Mouse (Mus musculus) cerebellum, adult 2 months (tissue): Measurements from ENCODE around the gene Dpy19l3. TPM values are rescaled to one million over a fixed set of nuclear protein-coding genes. Genes with fewer than 3 reads are reported as not detected.

Source experiments
- DNase-seq, 2 experiments: peaks; one replicate each; pipeline ENCODE4 v3.0.0; 2021
- H3K27ac ChIP-seq: fragments of 200-500 bp; 2 replicates; pipeline ENCODE4 v1.5.1; 2012; ENCODE audit warnings: low read length, control low read depth, inconsistent platforms; ENCODE audit not compliant: insufficient read depth
- H3K27me3 ChIP-seq: fragments of 200-500 bp; 2 replicates; pipeline ENCODE4 v1.6.1; 2012; ENCODE audit warnings: inconsistent platforms, mild to moderate bottlenecking, low read length, moderate library complexity; ENCODE audit not compliant: control insufficient read depth, insufficient read depth
- H3K4me1 ChIP-seq: fragments of 200-500 bp; 2 replicates; pipeline ENCODE4 v1.6.1; 2011; ENCODE audit warnings: low read length; ENCODE audit not compliant: control insufficient read depth, insufficient read depth
- H3K4me3 ChIP-seq: fragments of 200-500 bp; replicated peaks from 2 replicates; pipeline ENCODE3; 2011; ENCODE audit warnings: mild to moderate bottlenecking, low read depth, low read length, control low read depth; ENCODE audit not compliant: insufficient read depth
- CTCF ChIP-seq: fragments of 200-500 bp; IDR thresholded peaks from 2 replicates; pipeline ENCODE4 v1.5.1; 2011; ENCODE audit warnings: low read depth, mild to moderate bottlenecking, control low read depth, low read length, moderate library complexity, borderline replicate concordance; ENCODE audit not compliant: insufficient read depth
- POLR2A ChIP-seq: fragments of 200-500 bp; IDR thresholded peaks from 2 replicates; pipeline ENCODE4 v1.6.1; 2011; ENCODE audit warnings: low read length, control low read depth, borderline replicate concordance; ENCODE audit not compliant: insufficient read depth
- WGBS: fragments of 180-500 bp; shearing (Covaris S2); methylation state at CpG from one replicate; pipeline ENCODE4 v1.1.7; 2018; 5-methylcytosine and 5-hydroxymethylcytosine counted together
- polyA plus RNA-seq: library from polyadenylated mRNA; depleted of rRNA; stranded (reverse); fragments of >200 nt; gene quantifications from 2 replicates; pipeline ENCODE4 v1.2.3, GENCODE M21; 2012

Dpy19l3 gene
- polyA plus RNA-seq, 1 experiment, result 25.5 TPM

DNA sequence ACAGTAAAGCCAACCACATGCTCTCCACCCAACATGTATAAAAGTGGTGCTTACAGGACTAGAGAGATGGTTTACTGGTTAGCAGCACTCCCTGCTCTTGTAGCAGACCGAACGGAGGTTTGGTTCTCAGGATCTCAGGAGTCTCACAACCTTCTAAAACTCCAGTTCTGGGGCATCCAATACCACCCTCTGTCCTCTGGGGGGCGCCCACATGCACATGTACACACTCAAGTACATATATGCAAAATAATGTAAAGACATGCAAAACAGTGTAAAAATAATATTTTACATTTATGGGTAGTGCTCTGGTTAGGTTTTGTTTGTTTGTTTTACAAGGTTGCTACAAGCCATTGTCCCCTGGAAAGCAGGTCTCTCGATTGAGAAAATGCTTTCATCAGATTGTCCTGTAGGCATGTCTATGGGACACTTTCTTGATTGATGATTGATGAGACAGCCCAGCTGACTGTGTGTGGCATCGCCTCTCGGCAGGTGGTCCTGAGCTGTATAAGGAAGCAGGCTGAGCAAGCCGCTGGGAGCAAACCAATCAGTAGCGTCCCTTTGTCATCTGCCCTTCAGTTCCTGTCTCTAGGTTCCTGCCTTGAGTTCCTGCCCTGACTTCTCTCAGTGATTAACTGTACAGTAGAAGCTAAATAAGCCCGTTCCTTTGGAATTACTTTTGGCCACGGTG is 102.5 kb downstream of the Dpy19l3 start:
- no peak for TF ChIP-seq CTCF
- no peak for TF ChIP-seq POLR2A
- no peaks in the 10 kb centered on the region for H3K4me1 ChIP-seq
- DNase-seq, result no peak
- H3K27ac ChIP-seq, result no peak overlapping the region
- no peak overlapping the region for H3K4me3 ChIP-seq
- no peaks in the 10 kb centered on the region for H3K27me3 ChIP-seq
- WGBS, result 81% methylated on average over 10 of the region's 10 CpGs

DNA sequence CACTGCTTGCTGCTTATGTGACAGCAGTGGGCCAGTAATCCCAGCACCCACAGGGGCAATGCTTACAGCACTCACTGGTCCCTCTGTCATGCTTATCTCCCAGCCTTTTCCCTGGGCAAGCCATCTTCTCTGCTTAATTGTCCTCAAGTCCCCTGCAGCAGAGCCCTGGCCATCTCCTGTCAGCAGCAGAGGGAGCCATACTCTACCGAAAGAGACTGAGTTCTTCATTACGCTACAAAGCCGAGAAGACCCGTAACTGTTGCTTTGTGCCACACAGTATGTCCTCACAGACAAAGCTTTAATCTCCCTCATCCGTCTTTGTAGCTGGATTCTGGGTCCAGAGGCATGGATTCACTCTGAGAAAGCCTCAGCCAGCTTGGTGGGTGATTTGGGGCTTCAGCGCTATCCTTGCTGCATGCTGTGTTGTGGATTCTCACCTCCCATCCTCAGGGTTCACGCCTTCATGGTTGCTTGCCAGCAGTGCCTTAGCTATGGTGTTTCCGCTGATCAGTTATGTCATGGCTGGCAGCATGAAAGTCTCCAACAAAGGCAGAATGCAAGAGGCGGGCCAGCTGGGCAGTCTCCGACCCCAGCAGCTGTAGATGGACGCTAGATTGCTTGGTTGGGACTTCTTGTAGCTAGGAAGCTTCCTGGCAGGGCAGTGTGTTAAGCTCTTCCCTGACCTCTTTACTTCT is 103.4 kb downstream of the Dpy19l3 start:
- H3K27ac ChIP-seq, result no peak overlapping the region
- TF ChIP-seq CTCF, result peak; percentile 25; the same call in 1 of the 2 replicates
- no peak for TF ChIP-seq POLR2A
- no peaks in the 10 kb centered on the region for H3K27me3 ChIP-seq
- WGBS, result 19% methylated on average over 11 of the region's 11 CpGs
- H3K4me1 ChIP-seq, result no peaks in the 10 kb centered on the region; the same call in 1 of the 2 replicates
- no peak overlapping the region for H3K4me3 ChIP-seq
- DNase-seq, result no peak

DNA sequence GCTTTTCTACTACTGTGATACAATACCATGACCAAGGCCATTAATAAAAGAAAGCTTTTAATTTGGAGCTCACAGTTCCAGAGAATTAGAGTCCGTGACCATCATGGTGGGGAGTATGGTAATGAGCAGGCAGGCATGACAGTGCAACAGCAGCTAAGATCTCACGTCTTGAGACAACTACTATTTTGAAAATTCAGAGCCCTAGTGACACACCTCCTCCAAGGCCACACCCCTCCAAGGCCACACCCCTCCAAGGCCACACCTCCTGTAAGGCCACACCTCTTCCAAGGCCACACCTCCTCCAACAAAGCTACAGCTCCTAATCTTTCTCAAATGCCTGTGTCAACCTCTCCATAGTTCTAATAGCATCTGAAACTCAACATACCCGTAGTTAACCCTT is 105.2 kb downstream of the Dpy19l3 start:
- Histone ChIP-seq H3K27me3 (no peaks in the 10 kb centered on the region), H3K4me1 (no peaks in the 10 kb centered on the region; the same call in 1 of the 2 replicates), H3K4me3 (no peak overlapping the region), H3K27ac (no peak overlapping the region)
- 26% methylated on average over 3 of the region's 3 CpGs for WGBS
- no peak for TF ChIP-seq POLR2A
- no peak for TF ChIP-seq CTCF
- DNase-seq, result no peak

DNA sequence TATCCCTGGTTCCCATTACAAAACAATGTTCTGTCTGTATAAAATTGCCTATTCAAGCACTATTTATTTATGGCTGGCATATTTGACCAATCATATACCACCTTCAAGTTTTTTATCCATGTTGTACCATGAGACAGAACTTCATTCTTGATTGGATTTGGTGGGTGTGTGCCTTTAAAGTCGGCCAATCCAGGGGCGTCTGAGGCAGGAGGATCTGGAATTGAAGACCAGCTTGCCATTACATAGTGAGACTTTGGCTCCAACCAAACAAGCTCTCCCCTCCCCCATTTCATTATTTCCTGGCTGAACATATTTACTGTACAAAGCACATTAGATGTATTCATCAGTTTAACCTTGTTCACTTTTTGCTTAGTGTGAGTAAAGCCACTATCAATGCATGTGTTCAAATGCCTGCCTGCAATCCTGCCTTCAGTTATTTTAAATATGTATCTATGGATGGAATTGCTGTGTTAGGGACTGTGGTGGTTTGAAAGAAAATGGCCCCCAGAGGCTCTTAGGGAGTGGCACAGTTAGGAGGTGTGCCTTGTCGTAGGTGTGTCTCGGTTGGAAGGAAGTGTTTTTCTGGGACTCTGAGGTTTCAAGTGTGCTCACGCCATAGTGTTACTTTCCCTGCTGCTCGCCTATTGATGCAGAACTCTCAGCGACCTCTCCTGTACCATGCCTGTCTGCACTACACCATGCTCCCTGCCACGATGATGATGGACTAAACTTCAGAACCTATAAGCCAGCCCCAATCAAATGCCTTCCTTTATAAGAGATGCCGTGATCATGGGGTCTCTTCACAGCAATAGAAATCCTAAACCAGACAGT is 105.8 kb downstream of the Dpy19l3 start:
- 14% methylated on average over 9 of the region's 9 CpGs for WGBS
- no peaks in the 10 kb centered on the region; the same call in 1 of the 2 replicates for H3K4me1 ChIP-seq
- no peak for TF ChIP-seq POLR2A
- TF ChIP-seq CTCF, result no peak
- DNase-seq, result no peak
- no peak overlapping the region for H3K27ac ChIP-seq
- no peak overlapping the region for H3K4me3 ChIP-seq
- no peaks in the 10 kb centered on the region for H3K27me3 ChIP-seq

GRCm38 (mm10) chr7:35647101-35647698 is 107.1 kb downstream of the Dpy19l3 start, which contains the start of gene Pdcd5:
Gene Pdcd5, minus strand, starts transcription at chr7:35647521.
- TF ChIP-seq CTCF (no peak), POLR2A (peak; percentile 70)
- Histone ChIP-seq H3K4me1 (no peaks in the 10 kb centered on the region; the same call in 1 of the 2 replicates), H3K27ac (no peak within 1 kb of the TSS), H3K4me3 (peak within 1 kb of the TSS; percentile 78), H3K27me3 (no peaks in the 10 kb centered on the region)
- DNase-seq, result peak; percentile 96 to 99
- WGBS, result under 1% methylated on average over 64 of the region's 64 CpGs

- peak overlapping the region; percentile 78 for H3K4me3 ChIP-seq
- WGBS, result 9% methylated on average over 34 of the region's 34 CpGs
- peak; percentile 28 to 41 for DNase-seq
- no peaks in the 10 kb centered on the region; the same call in 1 of the 2 replicates for H3K4me1 ChIP-seq
- H3K27me3 ChIP-seq, result no peaks in the 10 kb centered on the region
- TF ChIP-seq POLR2A (no peak), CTCF (no peak)
- no peak overlapping the region for H3K27ac ChIP-seq
These were observed 107.8 kb downstream of the Dpy19l3 start for GRCm38 (mm10) chr7:35646317-35647081.
